Mouse (Mus musculus) stomach, postnatal 0 days (tissue): ENCODE results near the gene Cdk14. TPM values are rescaled to one million over a fixed set of nuclear protein-coding genes. Genes with fewer than 3 reads are reported as not detected.
A peak's percentile ranks its signal among the peaks of the same experiment; 100 is the strongest.

ENCODE experiments used
- ATAC-seq: fragments of 200-750 bp; cut with Nextera tagmentation; 2 replicates; pipeline ENCODE4 v1.8.0; 2017; ENCODE audit not compliant: low FRiP score, low TSS enrichment
- DNase-seq: peaks from one replicate; pipeline ENCODE4 v3.0.0-alpha.2; 2016; ENCODE audit warnings: low spot score
- H3K27ac ChIP-seq: fragments of 300-500 bp; sonication (generic); replicated peaks from 2 replicates; pipeline ENCODE4 v1.5.1; 2014; ENCODE audit warnings: mild to moderate bottlenecking, control low read depth
- H3K27me3 ChIP-seq: fragments of 300-500 bp; sonication (generic); 2 replicates; pipeline ENCODE4 v1.6.1; 2014; ENCODE audit warnings: low read length; ENCODE audit not compliant: control insufficient read depth, insufficient read depth
- H3K36me3 ChIP-seq: fragments of 300-500 bp; sonication (generic); 2 replicates; pipeline ENCODE4 v1.6.1; 2014; ENCODE audit warnings: low read length, mixed read lengths; ENCODE audit not compliant: control insufficient read depth, insufficient read depth
- H3K4me1 ChIP-seq: fragments of 300-500 bp; sonication (generic); replicated peaks from 2 replicates; pipeline ENCODE4 v1.6.1; 2014; ENCODE audit warnings: antibody characterized with exemption; ENCODE audit not compliant: control insufficient read depth, insufficient read depth
- H3K4me2 ChIP-seq: fragments of 300-500 bp; sonication (generic); replicated peaks from 2 replicates; pipeline ENCODE4 v1.6.1; 2014; ENCODE audit warnings: low read depth, mild to moderate bottlenecking, control low read depth, moderate library complexity
- H3K4me3 ChIP-seq: fragments of 300-500 bp; sonication (generic); 2 replicates; pipeline ENCODE4 v1.5.1; 2014; ENCODE audit warnings: low read depth, low read length, control low read depth
- H3K9ac ChIP-seq: fragments of 300-500 bp; sonication (generic); 2 replicates; pipeline ENCODE4 v1.6.1; 2014; ENCODE audit warnings: mild to moderate bottlenecking, low read length, control low read depth, mixed read lengths
- H3K9me3 ChIP-seq: fragments of 300-500 bp; sonication (generic); 2 replicates; pipeline ENCODE4 v1.6.1; 2016; ENCODE audit warnings: low read length; ENCODE audit not compliant: control insufficient read depth
- CTCF ChIP-seq: IDR thresholded peaks from 2 replicates; pipeline ENCODE4 v1.5.1; 2016; ENCODE audit warnings: antibody characterized with exemption, low read depth, mild to moderate bottlenecking, moderate library complexity
- EP300 ChIP-seq: optimal IDR thresholded peaks from 2 replicates; pipeline ENCODE3; 2016; ENCODE audit warnings: antibody characterized with exemption
- WGBS: fragments of 180-500 bp; shearing (Covaris S2); extraction: QIAGEN DNeasy Blood & Tissue Kit; methylation state at CpG from one replicate; pipeline ENCODE4 v1.1.7; 2014; 5-methylcytosine and 5-hydroxymethylcytosine counted together
- microRNA-seq: library from miRNA; unstranded; fragments of <30 nt; microRNA quantifications from one replicate; pipeline ENCODE4, GENCODE M21; 2016
- polyA plus RNA-seq: library from polyadenylated mRNA; unstranded; fragments of >200 nt; fragmentation: Nextera tagmentation; extraction: Ambion mirVana; gene quantifications from 2 replicates; pipeline ENCODE4 v1.2.1, GENCODE M21; 2015

The Cdk14 gene
- polyA plus RNA-seq, 1 experiment from 2014 or later, result 6.1 TPM

DNA sequence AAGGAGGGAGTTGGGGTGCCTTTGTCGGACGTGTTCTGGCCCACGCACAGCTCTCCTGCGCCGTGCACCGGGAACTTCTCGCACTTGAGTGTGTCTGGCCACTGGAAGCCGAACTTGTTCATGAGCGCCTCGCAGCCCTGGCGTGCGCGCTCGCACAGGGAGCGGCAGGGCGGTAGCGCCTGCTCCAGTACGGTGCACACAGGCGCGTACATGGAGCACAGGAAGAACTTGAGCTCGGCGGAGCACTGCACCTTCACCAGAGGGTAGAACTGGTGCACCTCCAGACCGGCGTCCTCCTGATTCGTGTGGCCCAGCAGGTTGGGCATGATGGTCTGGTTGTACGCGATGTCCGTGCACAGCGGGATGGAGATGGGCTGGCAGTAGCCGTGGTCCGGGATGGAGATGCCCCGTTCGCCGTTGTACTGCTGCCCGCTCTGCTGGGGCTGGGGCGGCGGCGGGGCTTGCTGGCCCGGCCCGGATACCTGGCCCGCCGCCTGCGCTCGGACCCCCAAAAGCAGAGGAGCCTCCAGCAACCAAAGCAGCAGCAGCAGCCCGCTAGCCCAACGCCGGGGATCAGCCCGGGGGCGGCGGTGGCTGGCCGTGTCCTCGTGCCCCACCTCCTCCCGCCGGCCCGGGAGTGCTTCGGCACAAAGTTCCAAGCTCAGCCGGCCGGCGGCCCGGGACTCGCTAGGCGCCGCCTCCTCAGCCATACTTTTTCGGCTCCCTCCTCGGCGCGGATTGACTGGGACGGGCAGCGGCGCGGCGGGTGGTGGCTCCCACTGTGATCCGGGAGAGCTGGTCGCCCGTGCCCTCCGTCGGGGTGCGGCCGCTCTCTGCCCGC is 663.0 kb downstream of the Cdk14 start:
- H3K9ac ChIP-seq, result peak overlapping the region; percentile 92
- WGBS, result under 1% methylated on average over 75 of the region's 80 CpGs
- TF ChIP-seq EP300 (no peak), CTCF (no peak)
- 0 out of 2 replicates have a peak, but pooled peaks cover 2% of the 10 kb centered on the region for H3K36me3 ChIP-seq
- no peaks in the 10 kb centered on the region for H3K4me1 ChIP-seq
- no peaks in the 10 kb centered on the region for H3K9me3 ChIP-seq
- peak overlapping the region; percentile 98 for H3K27ac ChIP-seq
- peak overlapping the region; percentile 93 for H3K4me2 ChIP-seq
- H3K27me3 ChIP-seq, result no peaks in the 10 kb centered on the region
- DNase-seq (peak; percentile 71), ATAC-seq (peak; percentile 63)
- peak overlapping the region; percentile 92 for H3K4me3 ChIP-seq

DNA sequence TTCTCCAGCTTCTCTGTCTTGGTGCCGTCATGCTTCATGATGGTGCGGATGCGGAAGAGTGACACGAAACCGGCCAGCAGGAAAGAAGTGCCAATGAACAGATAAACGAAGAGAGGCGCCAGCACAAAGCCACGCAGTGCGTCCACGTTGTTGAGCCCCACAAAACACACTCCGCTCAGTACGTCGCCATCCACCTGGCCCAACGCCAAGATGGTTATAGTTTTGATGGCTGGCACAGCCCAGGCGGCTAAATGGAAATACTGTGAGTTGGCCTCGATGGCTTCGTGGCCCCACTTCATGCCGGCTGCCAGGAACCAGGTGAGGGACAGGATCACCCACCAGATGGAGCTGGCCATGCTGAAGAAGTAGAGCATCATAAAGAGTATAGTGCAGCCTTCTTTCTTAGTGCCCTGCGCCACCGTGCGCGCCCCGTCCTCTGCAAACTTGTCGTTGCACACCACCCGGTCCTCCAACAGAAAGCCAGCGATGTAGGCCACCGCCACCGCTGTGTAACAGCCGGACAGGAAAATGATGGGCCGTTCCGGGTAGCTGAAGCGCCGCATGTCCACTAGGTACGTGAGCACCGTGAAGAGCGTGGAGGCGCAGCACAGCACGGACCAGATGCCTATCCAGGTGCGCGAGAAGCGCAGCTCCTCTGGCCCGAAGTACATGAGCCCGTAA is 664.0 kb downstream of the Cdk14 start:
- Histone ChIP-seq H3K9ac (peak overlapping the region; percentile 92), H3K27me3 (no peaks in the 10 kb centered on the region), H3K9me3 (no peaks in the 10 kb centered on the region), H3K36me3 (0 out of 2 replicates have a peak, but pooled peaks cover 2% of the 10 kb centered on the region), H3K4me3 (peak overlapping the region; percentile 92), H3K4me1 (no peaks in the 10 kb centered on the region), H3K27ac (peak overlapping the region; percentile 98), H3K4me2 (peak overlapping the region; percentile 93)
- 7% methylated on average over 42 of the region's 43 CpGs for WGBS
- DNase-seq (peak; percentile 32), ATAC-seq (no peak)
- no peak for TF ChIP-seq EP300
- TF ChIP-seq CTCF, result peak; percentile 35; the same call in 1 of the 2 replicates

DNA sequence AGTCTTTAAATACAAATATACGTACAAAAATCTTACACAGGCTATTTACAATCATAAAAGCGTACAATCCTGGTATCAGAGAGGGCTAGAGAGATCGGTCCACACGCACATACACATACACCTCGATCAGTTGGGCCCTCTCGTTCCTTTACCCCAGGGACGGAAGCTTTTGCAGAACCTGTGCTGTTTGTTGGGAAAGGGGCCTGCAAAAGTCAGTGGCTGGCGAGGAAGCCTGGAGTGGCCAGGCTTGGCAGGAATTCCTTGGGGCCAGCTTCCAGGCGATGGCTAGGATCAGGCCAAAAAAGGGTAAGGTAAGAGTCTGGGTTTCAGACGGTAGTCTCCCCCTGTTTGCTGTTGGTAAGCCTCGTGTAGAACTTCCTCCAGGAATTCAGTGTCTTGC is 664.8 kb downstream of the Cdk14 start:
- no peak for ATAC-seq
- 0 out of 2 replicates have a peak, but pooled peaks cover 2% of the 10 kb centered on the region for H3K36me3 ChIP-seq
- TF ChIP-seq EP300 (no peak), CTCF (no peak)
- H3K4me2 ChIP-seq, result peak overlapping the region; percentile 93
- H3K4me1 ChIP-seq, result no peaks in the 10 kb centered on the region
- 48% methylated on average over 11 of the region's 11 CpGs for WGBS
- H3K4me3 ChIP-seq, result peak overlapping the region; percentile 92
- H3K9me3 ChIP-seq, result no peaks in the 10 kb centered on the region
- no peaks in the 10 kb centered on the region for H3K27me3 ChIP-seq
- no peak for DNase-seq
- peak overlapping the region; percentile 92 for H3K9ac ChIP-seq
- H3K27ac ChIP-seq, result 0 out of 2 replicates have a peak overlapping the region, but pooled peaks have one; percentile 98

DNA sequence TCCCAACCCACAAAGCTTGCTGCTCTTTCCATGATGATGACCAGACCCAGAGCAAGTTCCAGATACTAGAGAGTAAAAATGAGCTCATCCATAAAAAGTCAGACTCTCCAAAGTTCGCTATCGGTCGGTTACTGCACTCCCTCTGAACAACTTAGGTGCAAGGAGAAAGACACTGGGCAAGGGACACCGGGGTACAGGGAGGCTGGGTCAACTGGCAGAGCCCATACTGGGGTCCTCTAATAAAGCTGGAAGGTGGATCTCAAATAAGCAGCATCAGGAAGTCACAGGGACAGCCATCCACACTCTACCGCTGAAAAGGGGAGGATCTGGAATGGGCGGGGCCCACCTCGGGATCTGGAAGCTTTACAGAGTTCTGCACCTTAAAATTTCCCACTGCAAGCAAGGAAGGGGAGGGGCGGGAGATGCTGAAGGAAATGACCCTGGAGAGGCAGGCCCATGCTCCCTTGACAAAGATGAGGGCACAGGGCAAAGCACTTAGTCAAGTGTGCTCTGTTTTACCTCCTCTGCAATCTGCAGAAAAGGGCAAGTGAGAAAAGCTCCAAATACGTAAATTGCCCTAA is 665.3 kb downstream of the Cdk14 start:
- WGBS, result 33% methylated on average over 9 of the region's 9 CpGs
- H3K9ac ChIP-seq, result peak overlapping the region; percentile 1
- TF ChIP-seq EP300 (no peak), CTCF (no peak)

More for the DNA sequence above, 665.3 kb downstream of the Cdk14 start:
- Histone ChIP-seq H3K4me1 (no peaks in the 10 kb centered on the region), H3K36me3 (0 out of 2 replicates have a peak, but pooled peaks cover 2% of the 10 kb centered on the region), H3K27ac (no peak overlapping the region), H3K4me2 (peak overlapping the region; percentile 93), H3K27me3 (no peaks in the 10 kb centered on the region), H3K9me3 (no peaks in the 10 kb centered on the region), H3K4me3 (peak overlapping the region; percentile 92)
- DNase-seq (peak; percentile 19), ATAC-seq (no peak)

Small RNA genes lying within 50 kb of the gene (microRNA-seq; reads per million reads assigned to microRNA genes)
- gene Gm25037 (not detected), gene Gm44483 (not detected)

Other genes starting within 250 kb of the Cdk14 start
- not detected in 2 replicates for gene 1700015F17Rik, start 58.8 kb upstream of the Cdk14 start, polyA plus RNA-seq
- gene Cldn12, start 94.6 kb upstream of the Cdk14 start, polyA plus RNA-seq, result 12.8 and 13.9 TPM in 2 replicates
- gene Gtpbp10, start 139.2 kb upstream of the Cdk14 start, polyA plus RNA-seq, result 12.6 and 13.2 TPM in 2 replicates
- 0.93 and 0.98 TPM in 2 replicates for gene Gm8773, start 153.5 kb upstream of the Cdk14 start, polyA plus RNA-seq
- gene Cfap69, start 243.9 kb upstream of the Cdk14 start, polyA plus RNA-seq, result 7.2 and 8.1 TPM in 2 replicates